Mouse (Mus musculus) v-Abl transformed pro-B cells (cell line): ENCODE data around the gene Btnl10.

Experiments used
- in situ Hi-C, 2 experiments: fragments of 400-800 bp; cut with MboI; formaldehyde crosslinking; loops; one replicate each; pipeline ENCODE4 v1.15.1; 2025; ENCODE audit not compliant: unreplicated experiment in 2 of 2

Gene Btnl10

DNA sequence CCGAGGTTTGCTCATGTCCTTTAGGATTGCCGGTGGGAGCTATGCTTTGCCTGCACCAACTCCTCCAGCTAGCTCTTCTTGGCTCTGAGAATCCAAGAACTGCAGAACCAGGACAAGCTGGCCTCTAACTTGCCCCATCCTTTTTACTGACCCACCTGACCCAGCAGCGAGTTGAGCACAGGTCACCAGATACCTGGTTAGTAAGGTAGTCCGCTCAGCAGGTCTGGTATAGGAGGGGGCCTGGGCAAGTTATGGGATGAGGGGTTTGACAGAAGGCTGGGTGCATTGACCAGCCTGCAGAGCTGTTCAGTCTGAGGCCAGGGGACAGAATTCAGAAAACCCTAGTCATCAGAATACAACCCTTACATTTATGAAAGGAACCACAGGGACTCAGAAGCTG, 11.3 kb downstream of the Btnl10 start:
- in situ Hi-C loops: no loop called here

DNA sequence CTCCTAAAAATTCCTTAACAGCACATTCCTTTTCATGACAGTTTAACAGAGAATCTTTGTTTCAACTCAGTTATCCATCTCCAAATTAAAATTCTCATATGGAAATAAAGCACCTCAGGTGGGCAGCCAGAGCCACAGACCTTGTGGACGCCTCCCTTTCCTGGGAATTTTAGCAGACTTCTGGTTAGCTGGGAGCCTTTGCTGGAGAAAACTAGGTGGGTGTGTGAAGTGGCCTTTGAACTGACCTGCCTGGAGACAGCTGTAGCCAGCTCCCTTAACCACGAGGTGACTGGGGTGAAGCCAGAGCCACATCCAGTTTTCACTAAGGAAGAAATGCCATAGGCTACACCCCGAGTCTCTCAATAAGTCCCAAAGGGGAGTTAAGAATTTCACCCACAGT, 11.9 kb downstream of the Btnl10 start:
- in situ Hi-C loops: no loop called here

DNA sequence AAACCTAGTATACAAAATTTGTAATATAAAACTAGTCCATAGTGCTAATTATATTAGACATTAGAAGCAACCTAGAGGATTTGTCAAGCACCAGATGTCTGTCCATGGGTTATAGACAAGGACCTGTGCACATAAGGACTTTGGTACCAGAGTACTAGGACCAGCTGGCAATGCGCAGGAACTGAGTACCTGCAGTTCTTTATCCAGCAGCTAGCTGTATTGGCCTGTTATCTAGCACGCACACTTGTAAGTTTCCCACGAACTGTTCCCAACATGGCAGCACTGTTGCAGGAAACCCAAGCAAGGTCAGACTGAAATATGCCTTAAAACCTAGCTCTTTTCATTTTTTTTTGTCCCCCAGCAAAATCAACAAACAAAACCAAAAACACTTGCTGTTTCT, 12.5 kb downstream of the Btnl10 start:
- in situ Hi-C loops: no loop called here

DNA sequence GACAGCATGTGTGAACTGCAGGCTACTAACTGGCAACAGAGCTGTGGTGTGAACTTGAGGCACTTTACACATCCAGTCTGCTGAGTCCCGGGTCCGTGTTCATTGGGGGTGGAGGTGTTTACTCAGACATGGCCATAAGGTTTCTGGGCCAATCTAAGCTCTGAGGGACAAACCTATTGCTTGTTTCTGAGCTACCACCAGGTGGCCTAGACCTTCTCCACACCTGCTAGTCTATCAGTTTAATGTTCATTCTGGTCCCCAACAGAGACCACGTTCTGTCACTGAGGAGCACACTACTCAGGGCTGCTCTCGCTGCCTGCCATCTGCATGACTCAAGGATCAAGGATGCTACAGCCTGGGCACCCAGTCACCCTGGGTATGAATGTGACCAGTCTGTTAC, 13.9 kb downstream of the Btnl10 start:
- in situ Hi-C loops: no loop called here

DNA sequence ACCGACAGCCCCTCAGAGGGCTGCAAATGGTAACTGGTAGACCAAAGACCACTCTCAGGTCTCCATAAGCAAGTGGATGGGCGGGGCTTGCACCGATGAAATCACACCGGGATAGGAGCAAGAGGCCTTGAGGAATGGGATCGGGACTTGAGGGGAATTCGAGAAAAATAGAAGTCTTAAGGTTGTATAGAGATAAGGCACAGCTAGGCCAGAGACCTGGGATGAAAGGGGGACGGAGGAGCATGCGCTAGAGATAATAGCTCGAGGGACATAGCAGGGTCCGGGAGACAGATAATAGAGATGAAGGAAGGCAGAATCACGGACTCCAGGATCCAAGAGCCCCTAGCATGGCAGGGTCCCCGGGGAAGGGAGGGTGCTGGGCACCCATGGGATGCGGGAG, 20.2 kb downstream of the Btnl10 start:
- in situ Hi-C loops: no loop called here

DNA sequence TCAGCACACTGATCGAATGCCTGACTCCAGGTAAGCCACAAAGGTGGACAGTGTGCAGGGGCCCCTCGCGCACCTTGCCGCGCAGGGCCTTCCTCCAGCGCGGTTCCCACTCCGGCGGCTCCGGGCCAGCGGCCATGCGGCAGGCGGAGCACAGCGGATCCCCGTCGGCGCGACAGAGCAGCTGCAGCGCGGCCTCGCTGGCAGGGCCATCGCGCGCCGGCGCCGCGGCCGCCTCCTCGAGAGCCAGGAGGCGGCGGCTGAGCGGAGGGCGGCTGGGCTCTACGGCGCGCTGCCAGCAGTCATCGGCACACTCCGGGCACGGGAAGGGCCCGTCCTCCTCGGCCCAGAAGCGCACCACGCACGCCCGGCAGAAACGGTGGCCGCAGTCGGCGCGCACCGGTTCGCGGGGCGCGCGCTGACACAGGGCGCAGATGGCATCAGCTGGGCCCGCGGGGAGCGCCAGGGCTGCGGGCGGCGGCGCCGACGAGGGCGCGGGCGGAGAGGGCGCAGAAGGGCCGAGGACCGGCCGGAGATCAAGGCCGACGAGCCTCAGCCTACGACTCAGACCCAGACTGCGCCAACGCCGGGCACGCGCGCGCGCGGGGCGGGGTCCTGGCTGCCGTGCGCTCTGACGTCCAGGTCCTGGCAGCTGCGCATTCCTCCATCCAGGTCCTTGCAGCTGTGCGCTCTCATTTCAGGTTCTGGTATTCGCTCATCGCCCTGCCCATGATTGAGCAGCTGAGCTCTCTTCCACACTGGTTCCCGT, 20.8 kb downstream of the Btnl10 start, which contains the start of gene Rnf187:
Gene Rnf187 (minus strand): TSS at position 595 of the 766 bp plus-strand sequence.
- in situ Hi-C loops: no loop called here

DNA sequence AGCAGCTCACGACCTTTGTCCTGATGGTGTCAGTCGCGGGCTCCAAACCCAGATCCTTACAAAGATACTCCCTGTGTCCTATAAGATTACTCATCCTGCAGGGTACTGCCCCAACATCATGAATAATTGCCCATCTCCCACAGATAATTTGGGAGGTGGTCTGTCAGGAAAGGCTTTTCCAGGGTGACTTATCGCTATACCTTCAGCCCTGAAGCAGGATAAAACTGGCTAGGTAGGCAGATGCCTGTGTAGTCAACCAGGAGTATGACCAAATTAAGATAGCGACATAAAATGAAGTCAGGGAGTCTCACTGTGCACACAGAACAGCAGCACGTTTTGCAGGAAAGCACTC, 21.4 kb downstream of the Btnl10 start:
- in situ Hi-C loops: no loop called here

DNA sequence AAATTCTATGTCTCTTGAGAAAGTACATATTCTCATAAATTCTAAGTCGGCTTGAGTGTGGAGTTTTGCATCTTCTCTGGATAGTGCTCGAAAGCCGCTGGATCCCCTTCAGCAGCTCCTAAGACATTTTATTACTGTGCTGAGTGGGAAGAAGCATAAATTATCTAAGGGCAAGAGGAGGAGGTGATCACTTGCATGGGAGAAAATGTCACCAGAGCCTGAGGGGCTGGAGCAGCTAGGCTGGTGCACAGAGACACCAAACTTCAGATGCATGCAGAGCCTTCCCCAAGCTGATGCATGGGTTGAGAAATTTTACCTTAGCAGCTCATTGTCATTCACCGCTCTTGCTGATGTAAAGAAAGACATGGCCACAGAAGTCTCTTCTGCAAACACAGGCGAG, 26.4 kb downstream of the Btnl10 start:
- in situ Hi-C loops: no loop called here

DNA sequence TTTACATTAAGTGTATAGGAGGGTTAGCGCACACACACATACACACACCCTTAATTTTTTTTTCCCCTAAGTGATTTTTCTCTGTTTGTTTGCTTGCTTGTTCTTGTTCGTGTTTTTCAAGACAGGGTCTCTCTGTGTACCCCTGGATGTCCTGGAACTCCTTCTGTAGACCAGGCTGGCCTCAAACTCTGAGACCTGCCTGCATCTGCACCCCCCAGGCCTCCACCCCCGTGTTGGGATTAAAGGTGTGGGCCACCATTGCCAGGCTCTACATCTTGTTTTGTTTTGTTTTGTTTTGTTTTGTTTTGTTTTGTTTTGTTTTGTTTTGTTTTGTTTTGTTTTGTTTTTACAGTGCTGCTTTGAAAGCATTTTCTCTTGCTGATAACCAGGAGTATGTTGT, 29.6 kb downstream of the Btnl10 start:
- in situ Hi-C loops: no loop called here

DNA sequence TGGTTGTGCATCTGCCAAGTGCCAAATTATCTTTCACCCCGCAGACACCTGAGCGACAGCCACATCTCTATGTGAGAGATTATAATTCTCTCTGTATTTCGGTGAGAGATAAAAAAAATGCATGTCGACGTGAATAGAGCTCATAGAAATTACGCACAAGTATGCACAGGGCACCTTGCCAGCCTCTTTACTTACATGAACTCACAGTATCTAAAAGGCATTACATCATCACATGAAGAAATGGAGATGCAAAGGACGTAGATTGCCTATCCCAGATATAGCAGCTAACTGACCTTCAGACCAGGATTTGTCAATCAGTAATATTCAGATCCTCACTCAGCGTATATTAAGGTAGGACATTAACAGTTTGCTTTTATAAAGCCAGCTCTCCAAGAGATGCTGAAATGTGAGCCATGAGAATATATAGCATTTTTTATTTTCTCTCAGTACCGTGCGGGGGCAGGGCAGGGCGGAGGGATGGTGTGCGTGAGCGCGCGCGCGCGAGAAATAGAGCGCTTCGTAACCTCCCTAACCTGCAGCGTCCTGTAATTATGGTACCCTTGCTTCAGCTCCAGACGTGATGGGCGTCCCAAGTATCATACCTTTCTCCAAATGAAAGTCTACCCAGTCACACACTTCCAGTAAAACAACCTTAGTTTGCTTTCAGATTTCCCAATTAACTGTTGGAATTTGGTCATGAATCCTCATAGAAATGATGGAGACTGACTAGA, 30.3 kb downstream of the Btnl10 start:
- in situ Hi-C loops: no loop called here

DNA sequence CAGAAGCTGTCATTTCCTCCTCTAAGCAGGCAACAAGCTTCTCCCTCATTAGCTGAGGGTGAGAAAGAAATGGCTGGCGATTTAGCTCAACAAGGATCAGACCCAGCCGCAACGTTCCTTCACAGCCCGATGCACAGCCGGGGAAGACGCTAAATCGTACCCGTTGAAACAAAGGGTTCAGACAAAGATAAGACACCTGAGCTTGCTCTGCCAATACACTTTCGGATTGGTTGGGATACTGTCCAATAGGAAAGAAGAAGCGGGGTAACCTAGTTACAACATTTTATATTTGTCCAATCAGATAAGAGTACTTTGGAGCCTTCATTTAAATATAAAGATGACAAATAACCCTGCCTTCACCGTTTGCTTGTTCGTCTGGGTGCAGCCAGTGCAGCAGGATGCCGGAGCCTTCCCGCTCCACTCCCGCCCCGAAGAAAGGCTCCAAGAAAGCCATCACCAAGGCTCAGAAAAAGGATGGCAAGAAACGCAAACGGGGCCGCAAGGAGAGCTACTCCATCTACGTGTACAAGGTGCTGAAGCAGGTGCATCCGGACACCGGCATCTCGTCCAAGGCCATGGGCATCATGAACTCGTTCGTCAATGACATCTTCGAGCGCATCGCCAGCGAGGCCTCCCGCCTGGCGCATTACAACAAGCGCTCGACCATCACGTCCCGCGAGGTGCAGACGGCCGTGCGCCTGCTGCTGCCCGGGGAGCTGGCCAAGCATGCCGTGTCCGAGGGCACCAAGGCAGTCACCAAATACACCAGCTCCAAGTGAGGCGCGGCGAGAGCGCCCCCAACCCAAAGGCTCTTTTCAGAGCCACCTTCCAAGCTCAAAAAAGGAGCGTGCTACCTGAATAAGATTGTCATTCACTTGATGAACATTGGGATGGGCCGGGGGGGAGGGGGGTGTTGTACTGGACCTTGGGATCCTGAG, 31.1 kb downstream of the Btnl10 start, which contains the start of gene Hist3h2ba:
Gene Hist3h2ba (plus strand): TSS at position 379 of the 938 bp plus-strand sequence.
- in situ Hi-C loops: no loop called here

DNA sequence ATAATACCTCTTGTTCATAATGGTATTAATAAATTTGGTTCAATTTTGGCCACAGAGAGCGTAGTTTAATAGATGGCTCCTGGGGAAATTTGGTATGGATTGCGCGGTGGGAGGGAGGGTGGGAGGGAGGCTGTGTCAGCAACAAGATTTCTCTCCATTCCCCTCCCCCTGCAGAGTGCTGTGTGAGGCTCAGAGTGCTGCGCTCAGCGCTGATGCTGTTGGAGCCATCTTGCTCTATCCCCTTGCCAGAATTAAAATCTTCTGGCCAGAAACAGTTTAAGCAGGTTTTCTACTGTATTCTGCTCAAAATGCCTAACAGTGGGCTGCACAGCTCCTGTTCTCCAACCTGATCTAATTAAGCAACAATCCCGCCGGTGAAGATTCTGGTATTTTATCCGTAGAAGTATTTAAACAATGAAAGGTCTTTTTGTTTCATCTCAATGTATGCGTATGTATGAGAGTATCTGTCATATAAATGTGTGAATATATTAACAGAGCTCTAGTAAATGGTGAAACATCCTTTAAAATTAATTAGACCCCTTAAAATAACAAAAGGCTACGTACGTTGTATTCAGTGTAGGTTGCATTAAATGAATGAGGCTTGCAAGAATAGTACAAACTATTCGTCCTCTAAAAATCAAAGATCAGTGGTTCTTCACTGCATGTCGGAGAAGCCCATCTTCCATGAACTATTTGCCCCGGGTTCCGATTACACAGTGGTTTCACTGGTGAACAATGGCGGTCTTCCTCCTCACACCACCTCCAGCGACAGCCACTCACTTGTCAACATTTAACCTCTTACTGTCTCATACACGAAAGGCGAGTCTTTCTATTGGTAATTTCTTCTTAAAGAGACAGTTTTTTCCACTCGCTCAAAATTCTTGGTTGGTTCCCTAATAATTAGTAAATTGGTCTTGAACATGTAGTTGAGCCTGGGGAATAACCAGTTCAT, 32.0 kb downstream of the Btnl10 start:
- in situ Hi-C loops: loop anchor here (10.0 to 25.0 kb wide), 3 partner anchors 538 to 645 kb away; partner anchors contain the start of gene Zfp692 (in 2 of the 2)

DNA sequence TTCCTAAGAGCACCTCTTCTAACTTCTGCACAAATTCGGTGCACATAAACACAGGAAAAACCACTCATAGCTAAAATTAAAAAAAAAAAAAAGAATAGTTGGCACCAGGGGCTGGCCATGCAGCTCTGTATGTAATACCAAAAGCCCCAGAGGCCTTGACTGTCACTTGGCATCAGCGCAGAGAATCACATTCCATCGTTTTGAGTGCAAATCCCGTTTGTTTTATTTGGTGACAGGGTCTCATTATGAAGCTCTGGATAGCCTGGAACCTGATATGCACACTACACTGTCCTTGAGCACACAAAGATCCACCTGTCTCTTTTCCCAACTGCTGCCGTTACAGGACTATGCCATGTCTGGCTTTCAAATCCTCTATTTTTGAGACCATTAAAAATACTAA, 33.5 kb downstream of the Btnl10 start:
- in situ Hi-C loops: loop anchor here (10.0 to 25.0 kb wide), 3 partner anchors 536 to 646 kb away; partner anchors contain the start of gene Zfp692 (in 2 of the 2)

DNA sequence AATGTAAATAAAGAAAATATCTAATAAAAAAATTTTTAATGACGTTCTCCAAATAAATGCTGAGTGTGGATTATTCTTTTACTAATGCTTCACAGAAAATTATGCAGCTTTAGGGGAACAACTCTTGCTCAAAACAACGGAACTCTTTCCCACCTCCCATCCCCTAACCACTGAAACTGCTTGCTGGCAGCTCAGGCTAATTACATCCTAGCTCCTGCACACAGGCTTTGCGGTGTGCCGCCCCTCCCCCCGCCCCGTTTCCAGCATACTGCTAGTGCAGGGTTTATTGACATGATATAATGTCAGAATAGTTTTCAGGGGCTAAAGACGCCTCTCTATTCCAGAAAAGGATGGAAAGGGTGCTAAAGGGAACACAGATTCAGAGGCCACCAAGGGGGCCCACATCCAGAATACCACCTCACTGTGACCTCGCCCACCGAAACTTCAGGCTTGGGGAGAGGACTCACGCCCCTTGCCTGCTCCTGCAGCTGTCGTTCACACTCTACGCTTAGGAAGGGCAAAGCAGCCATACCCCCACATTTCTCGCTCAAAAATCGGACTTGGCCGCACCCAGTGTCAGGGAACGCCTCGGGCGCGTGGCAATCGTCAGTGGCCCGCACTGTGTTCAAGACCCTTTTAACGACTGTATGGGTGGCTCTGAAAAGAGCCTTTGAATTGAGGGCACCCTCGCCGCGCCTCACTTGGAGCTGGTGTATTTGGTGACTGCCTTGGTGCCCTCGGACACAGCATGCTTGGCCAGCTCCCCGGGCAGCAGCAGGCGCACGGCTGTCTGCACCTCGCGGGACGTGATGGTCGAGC, 35.9 kb downstream of the Btnl10 start:
- in situ Hi-C loops: loop anchor here (10.0 to 25.0 kb wide), 3 partner anchors 534 to 649 kb away; partner anchors contain the start of gene Zfp692 (in 2 of the 2)

DNA sequence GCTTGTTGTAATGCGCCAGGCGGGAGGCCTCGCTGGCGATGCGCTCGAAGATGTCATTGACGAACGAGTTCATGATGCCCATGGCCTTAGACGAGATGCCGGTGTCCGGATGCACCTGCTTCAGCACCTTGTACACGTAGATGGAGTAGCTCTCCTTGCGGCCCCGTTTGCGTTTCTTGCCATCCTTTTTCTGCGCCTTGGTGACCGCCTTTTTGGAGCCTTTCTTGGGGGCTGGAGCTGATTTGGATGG, 36.4 kb downstream of the Btnl10 start:
- in situ Hi-C loops: loop anchor here (10.0 to 25.0 kb wide), 3 partner anchors 533 to 649 kb away; partner anchors contain the start of gene Zfp692 (in 2 of the 2)

DNA sequence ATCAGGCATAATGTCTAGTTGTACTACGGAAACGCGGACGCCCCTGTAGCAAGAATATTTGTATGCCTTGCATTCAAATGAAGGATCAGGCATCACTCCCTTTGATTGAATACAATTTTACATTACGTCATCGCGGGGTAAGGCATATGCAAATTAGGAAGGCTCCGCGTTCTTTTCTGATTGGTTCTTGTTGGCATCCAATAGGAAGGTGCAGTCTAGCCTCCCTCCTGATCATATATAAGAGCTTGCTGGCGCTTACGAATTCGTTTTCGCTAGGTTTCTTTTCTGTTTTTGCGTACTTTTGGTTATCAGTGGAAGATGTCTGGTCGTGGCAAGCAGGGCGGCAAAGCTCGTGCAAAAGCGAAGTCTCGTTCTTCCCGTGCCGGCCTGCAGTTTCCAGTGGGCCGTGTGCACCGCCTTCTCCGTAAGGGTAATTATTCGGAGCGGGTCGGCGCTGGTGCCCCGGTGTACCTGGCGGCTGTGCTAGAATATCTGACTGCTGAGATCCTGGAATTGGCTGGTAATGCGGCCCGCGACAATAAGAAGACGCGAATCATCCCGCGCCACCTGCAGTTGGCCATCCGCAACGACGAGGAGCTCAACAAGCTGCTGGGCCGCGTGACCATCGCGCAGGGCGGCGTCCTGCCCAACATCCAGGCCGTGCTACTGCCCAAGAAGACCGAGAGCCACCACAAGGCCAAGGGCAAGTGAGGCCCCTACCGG, 36.9 kb downstream of the Btnl10 start, which contains the start of the genes Hist3h2a and Trim17:
Gene Hist3h2a (plus strand): TSS at position 266 of the 723 bp plus-strand sequence.
Gene Trim17 (plus strand): TSS at position 266 of the 723 bp plus-strand sequence.
- in situ Hi-C loops: loop anchor here (5.0 to 25.0 kb wide), 4 partner anchors 32 to 650 kb away; partner anchors contain the start of gene Zfp692 (in 2 of the 2)

DNA sequence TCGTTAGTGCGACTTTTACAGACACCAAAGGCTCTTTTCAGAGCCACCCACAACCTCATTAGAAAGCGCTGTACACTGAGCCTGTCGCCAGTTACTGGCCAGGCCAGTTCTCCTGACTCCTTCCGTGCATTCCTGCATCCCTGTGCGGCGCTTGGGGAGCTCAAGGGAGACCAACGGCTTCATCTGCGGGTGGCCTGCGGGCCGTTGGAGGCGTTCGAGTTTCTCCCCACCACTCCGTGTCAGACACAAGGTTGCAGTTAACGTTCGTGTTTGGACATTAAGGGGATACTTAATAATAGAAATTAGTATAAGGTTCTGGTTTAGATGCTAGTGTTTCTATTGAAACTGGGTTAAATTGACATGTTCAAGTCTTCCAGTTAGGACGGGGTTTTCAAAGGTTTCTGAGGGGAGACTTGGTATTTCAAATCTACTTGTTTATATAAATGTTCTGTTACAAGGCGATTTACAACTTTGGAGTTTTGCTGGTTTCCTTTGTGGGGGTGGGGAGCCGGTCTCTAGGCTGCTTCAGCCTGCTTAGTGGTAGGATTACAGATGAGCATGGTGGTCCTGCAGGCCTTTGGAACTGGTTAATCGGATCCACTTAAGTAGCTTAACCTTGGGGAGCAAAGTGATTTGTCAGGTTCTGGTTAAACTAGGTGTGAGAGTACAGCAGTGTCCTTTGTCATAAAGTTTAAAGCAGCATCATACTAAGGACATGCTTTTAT, 37.6 kb downstream of the Btnl10 start:
- in situ Hi-C loops: loop anchor here (5.0 to 25.0 kb wide), 4 partner anchors 33 to 651 kb away; partner anchors contain the start of gene Zfp692 (in 2 of the 2)
